Mouse (Mus musculus): ENCODE data around the gene Muc5ac.
"Not testable (repeated sequence)": the region's sequence is repeated elsewhere in the genome, so short reads cannot be mapped to it uniquely, and the experiment has no call there.

The Muc5ac gene

GRCm38 (mm10) chr7:141788677-141789452 is at the start of gene Muc5ac:
TSS of gene Muc5ac (plus strand) at chr7:141788972.
- DNase-seq (ENCODE audit: low read depth) = no peak

DNA sequence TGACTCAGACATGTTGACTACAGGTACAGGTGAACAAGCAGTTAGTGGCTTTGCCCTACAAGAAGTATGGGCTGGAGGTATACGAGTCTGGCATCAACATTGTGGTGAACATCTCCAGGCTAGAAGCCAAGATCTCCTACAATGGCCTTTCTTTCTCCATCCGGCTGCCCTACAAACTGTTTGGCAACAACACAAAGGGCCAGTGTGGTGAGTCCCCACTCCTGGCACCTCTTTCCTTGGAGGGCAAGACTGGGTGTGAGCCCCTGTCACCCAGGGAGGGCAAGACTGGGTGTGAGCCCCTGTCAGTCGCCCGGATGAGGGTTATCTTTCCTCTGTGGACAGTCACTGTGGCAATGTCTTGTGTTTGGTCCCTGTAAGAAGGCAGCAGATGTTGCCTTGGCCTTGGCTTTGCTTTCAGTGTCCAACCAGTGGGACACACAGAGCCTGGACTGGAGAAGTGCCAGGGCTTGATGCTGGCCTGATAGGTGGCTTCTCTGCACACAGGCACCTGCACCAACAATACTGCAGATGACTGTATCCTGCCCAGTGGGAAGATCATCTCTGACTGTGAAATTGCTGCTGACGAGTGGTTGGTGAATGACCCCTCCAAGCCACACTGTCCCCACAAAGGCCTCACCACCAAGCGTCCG is 41.2 kb upstream of the Muc5ac start:
- no peak for DNase-seq (ENCODE audit: low read depth)

- DNase-seq (ENCODE audit: low read depth) = no peak
Measured at GRCm38 (mm10) chr7:141752513-141752912, 36.3 kb upstream of the Muc5ac start.

DNA sequence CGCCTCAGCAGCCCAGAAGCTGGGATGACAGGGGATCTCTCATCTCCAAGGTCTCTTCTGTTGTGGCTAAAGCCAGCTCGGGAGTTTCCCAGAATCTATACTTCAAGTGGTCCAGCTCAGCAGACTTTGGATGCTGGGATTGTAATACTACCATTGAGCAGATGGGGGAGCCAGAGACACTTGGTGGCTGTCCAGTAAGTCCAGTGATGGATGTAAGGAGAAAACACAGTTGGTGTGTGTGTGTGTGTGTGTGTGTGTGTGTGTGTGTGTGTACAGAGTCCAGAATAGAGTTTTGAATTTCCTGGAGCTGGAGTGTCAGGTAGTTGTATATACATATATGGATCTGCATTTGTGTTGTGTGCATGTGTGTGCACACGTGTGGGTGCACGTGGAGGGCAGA is 32.9 kb upstream of the Muc5ac start:
- DNase-seq (ENCODE audit: low read depth) = peak; percentile 55

DNA sequence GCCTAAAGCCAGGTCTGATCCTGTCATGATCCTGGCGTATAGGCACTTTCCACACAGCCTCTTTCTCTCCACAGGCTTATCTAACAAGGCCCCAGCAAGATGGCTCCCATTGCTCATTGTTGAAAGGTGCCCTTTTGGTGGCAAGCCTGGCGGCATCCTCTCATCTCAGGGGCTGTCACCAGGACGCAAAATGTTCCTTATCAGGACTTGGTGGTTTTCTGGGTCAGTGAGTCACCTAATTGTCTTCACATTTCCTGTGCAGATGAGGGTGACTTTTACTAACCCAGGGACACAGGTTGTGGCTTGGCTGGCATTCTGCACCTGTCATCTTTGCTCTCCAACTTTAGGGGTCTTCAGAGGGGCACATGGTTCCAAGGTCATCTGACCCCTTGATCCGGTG is 30.5 kb upstream of the Muc5ac start:
- no peak for DNase-seq (ENCODE audit: low read depth)

- DNase-seq (ENCODE audit: low read depth) = peak; percentile 23
Measured at GRCm38 (mm10) chr7:141770521-141770920, 18.3 kb upstream of the Muc5ac start.

DNA sequence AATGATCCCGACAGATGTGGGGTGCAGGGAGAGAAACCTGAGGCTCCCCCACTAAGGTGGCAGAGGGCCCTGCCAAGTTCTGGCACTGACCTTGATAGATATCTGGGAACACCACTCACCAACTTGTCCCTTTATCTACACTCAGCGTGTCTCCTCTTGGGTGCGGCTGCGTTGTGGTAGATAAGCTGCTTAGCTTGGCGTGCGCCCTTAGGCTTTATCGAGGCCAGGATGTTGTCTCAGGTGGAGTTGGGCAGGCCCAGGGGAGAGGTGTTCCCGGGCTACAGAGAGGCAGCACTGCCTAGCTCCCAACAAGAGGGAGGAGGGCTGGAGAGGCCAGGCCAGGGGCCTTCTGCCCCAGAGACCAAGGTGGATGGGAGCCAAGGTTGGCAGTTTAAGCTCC is 17.8 kb upstream of the Muc5ac start:
- DNase-seq (ENCODE audit: low read depth) = peak; percentile 75

DNA sequence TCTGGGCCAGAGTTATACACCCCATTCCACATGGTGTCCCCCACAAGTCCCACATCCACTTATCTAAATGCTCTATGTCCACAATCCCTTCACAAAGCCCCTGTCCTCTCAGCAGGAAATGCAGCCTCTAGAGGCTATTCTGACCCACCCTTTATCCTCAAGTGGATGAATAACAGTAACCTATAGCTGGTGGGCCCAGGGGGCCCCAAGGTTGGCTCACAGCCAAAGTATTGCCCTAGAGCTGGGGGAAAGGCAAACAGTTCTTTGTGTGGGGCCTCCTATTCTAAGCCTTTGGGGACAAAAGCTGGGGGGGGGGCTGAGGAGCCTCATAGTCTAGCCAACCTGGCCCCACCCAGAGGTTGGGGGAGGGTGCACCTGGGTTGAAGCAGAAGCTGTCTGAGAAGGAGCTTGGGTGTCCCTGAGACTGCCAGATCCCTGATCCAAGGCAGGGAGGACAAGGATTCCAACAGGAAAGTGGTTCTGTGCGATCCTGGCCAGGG is 16.7 kb upstream of the Muc5ac start:
- no peak for DNase-seq (ENCODE audit: low read depth)

- DNase-seq (ENCODE audit: low read depth) = no peak
Measured at GRCm38 (mm10) chr7:141774855-141775254, 13.9 kb upstream of the Muc5ac start.

- DNase-seq (ENCODE audit: low read depth) = no peak
Measured at GRCm38 (mm10) chr7:141776199-141776598, 12.6 kb upstream of the Muc5ac start.

DNA sequence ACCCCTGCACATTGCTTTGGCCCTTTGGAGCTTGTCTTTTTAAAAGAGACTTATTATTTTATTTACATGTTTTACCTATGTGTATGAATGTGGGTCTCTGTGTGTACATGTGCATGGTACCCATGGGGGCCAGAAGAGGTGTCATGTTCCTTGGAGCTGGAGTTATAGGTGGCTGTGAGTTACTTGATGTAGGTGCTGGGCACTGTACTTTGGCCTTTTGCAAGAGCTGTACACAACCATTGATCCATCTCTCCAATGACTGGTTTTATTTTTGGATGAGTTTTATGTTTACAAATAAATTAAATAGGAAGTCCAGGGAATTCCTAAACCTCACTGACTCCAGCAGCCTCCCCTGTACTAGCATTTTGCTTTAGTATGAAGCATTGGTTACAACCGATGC is 5.5 kb downstream of the Muc5ac start:
- DNase-seq (ENCODE audit: low read depth) = no peak

DNA sequence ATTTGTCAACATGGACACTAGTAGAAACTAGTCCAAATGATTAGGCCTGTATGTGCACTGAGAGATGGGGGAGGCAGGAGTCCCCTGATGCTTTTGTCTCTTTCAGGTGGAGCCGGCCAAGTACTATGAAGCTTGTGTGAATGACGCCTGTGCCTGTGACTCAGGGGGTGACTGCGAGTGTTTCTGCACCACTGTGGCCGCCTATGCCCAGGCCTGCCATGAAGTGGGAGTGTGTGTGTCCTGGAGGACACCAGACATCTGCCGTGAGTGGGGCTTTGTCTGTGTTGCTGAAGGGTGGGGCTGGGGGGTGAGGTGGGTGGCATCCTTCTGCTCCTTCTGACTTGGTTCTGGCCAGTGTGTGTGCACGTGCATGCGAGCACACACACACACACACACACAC is 14.4 kb downstream of the Muc5ac start:
- no peak for DNase-seq (ENCODE audit: low read depth)

DNA sequence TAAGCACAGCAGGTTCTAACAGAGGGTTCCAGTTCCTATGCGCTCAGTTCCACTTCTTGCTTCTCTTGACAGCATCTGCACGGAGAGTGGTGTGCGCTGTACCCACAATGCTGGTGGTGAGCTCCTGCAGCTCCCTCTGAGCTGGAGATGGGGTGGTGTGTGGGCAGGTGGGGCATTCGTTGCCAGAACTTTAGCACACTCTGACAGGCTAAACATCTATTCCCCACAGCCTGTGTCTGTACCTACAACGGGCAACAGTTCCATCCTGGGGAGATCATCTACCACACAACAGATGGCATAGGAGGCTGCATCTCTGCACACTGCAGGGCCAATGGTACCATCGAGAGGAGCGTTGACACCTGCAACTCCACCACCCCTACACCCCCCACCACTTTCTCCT is 16.6 kb downstream of the Muc5ac start:
- DNase-seq (ENCODE audit: low read depth) = no peak

- DNase-seq (ENCODE audit: low read depth) = not testable (repeated sequence)
Measured at GRCm38 (mm10) chr7:141807823-141808222, 19.1 kb downstream of the Muc5ac start.

DNA sequence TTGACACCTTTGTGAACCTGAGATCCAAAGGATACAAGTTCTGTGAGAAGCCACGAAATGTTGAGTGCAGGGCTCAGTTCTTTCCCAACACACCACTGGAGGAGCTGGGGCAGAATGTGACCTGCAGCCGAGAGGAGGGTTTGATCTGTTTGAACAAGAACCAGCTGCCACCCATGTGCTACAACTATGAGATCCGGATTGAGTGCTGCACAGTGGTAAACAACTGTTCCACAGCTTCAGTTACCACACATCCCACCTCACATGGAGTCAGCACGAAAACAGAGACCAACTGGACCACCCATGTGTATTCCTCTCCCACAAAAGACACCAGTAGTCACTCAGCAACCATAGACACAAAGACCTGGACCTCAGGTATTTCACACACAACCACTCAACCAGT is 21.2 kb downstream of the Muc5ac start:
- DNase-seq (ENCODE audit: low read depth) = not testable (repeated sequence)

- DNase-seq (ENCODE audit: low read depth) = no peak
Measured at GRCm38 (mm10) chr7:141813321-141813720, 24.5 kb downstream of the Muc5ac start.

DNA sequence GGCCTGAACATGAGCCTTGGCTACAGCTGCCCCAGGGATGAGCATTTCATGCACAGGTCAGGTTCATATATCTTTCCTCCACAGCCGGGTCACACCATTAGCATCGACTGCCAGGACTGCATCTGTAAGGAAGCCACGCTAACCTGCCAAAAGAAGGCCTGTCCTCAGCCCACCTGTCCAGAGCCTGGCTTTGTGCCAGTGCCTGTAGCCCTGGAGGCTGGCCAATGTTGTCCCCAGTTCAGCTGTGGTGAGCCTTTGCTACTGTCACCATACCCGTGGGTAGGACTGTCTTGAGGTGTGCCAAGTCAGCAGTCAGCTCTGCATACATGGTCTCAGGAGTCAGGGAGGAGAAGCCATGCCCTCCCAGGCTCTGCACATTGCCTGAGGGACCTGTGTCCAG is 26.6 kb downstream of the Muc5ac start:
- no peak for DNase-seq (ENCODE audit: low read depth)

DNA sequence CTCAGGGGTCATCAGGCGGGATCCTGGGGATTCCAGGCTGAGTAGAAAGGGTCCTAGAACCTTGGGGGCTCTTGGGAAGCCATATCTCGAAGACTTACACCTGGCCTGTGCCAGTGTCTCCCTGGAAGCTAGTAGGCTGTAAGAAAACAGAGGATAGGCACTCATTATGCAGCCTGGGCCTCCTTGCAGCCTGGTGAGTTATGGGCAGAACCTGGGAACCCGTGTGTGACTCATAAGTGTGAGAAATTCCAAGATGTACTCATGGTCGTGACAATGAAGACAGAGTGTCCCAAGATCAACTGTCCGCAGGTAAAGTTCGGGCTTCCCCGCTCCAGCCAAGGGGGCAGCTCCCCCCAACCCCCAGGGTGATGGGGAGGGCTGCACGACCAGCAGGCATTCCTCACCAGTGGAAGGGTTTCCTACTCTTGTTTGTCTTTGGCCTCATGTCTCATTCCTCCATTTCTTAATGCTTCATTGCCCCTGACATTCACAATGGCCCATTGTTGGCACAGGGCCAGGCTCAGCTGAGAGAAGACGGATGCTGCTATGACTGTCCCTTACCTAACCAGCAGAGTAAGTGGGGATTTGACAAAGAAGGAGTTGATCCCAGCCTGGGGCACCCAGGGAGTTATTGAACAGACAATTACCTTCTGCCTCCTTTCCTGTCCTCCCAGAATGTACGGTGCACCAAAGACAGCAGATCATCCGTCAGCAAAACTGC is 28.7 kb downstream of the Muc5ac start:
- DNase-seq (ENCODE audit: low read depth) = no peak

DNA sequence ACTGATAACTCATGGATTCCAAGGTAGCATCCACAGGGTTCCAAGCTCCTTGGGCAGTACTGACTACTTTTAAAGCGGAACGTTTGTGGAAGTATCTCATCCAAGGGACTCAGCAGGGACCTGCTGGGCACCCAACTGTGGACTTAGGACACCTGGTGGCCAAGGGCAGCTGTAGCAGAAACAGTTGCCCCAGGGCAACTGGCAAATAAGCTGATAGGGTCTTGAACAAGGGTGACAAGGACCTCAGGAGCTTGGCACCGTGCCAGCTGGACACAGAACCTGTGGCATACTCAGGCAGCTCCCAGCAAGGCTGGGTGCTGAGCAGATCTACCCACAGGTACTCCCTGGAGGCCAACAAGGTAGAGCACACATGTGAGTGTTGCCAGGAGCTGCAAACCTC is 29.5 kb downstream of the Muc5ac start:
- DNase-seq (ENCODE audit: low read depth) = no peak

GRCm38 (mm10) chr7:141822582-141823261 is 34.0 kb downstream of the Muc5ac start:
- DNase-seq (ENCODE audit: low read depth) = no peak

DNA sequence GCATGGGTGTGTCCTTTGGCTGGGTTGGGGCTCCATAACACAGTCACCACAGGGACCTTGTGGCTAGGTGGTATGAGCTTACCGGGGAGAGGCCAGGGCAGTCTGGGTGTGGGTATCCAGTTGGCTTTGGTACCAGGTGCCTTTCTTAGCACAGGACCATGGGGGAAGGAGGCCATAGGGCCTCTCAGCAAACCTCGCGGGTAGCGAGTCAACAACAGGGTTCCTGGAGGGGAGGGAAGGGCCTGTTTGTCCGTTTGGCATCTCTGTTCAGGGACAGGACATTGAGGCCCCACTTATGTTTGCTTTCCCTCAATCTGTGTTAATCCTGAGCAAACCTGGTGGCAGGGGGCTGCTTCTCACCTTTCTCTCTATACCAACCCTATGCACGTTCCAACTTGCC is 34.9 kb downstream of the Muc5ac start:
- no peak for DNase-seq (ENCODE audit: low read depth)

DNA sequence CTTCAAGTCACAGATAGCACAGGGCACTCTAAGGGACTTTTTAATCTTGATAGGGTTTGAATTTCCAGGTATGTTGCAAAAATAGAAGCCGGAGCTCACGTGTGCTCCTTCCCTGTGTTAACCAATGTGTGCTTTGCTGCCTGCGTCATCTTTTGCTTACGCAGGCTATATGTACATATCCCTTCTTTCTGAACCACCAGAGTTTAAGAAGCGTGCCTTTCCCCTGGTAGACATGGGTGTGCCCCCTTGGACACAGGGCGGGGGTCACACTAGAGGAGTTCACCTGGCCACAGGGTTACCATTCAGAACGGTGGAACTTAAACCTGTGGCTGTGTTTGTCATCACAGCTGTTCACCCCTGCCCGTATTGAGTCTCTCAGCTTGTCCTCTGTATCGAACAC is 35.6 kb downstream of the Muc5ac start:
- DNase-seq (ENCODE audit: low read depth) = no peak
